Mouse (Mus musculus) gonadal fat pad, adult 2 months (tissue): Measurements from ENCODE around the gene Aoc3. TPM values are rescaled to one million over a fixed set of nuclear protein-coding genes. Genes with fewer than 3 reads are reported as not detected.
"Not testable (repeated sequence)": the region's sequence is repeated elsewhere in the genome, so short reads cannot be mapped to it uniquely, and the experiment has no call there.

Experiments used
- DNase-seq: peaks from one replicate; pipeline ENCODE4 v3.0.0-alpha.2; 2012; ENCODE audit warnings: low read depth
- polyA plus RNA-seq: library from polyadenylated mRNA; depleted of rRNA; stranded (reverse); fragments of >200 nt; gene quantifications from 2 replicates; pipeline ENCODE4 v1.2.3, GENCODE M21; 2012; rRNA removed

Aoc3 gene
- polyA plus RNA-seq, 1 experiment: 337 TPM

GRCm38 (mm10) chr11:101374421-101374938 lies 44.1 kb downstream of the Aoc3 start:
- DNase-seq: no peak

DNA sequence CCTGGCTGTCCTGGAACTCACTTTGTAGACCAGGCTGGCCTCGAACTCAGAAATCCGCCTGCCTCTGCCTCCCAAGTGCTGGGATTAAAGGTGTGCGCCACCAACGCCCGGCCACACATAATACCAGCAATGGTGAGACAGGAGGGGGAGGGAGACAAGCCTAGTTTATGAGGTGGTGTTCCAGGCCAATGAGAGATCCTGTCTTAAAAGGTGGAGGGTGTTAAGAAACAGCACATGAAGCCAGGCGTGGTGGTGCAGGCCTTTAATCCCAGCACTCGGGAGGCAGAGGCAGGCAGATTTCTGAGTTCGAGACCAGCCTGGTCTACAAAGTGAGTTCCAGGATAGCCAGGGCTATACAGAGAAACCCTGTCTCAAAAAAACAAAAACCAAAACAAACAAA lies 47.8 kb downstream of the Aoc3 start:
- DNase-seq: not testable (repeated sequence)

GRCm38 (mm10) chr11:101378926-101379325 lies 48.5 kb downstream of the Aoc3 start:
- DNase-seq: peak; percentile 98

GRCm38 (mm10) chr11:101381817-101382216 lies 51.4 kb downstream of the Aoc3 start:
- DNase-seq: no peak

Other genes starting within 250 kb of the Aoc3 start
- 62.6 and 70.1 TPM in 2 replicates for gene Coasy, start 248.0 kb upstream of the Aoc3 start, polyA plus RNA-seq
- 35.0 and 54.3 TPM in 2 replicates for gene Mlx, start 243.3 kb upstream of the Aoc3 start, polyA plus RNA-seq
- 1.5 and 2.9 TPM in 2 replicates for gene Psmc3ip, start 235.2 kb upstream of the Aoc3 start, polyA plus RNA-seq
- 56.3 and 66.7 TPM in 2 replicates for gene Retreg3, start 210.7 kb upstream of the Aoc3 start, polyA plus RNA-seq
- gene Tubg1, start 210.7 kb upstream of the Aoc3 start, polyA plus RNA-seq: 9.0 and 24.0 TPM in 2 replicates
- gene Tubg2, start 174.7 kb upstream of the Aoc3 start, polyA plus RNA-seq: 3.4 and 3.6 TPM in 2 replicates
- gene Cntnap1, start 160.1 kb upstream of the Aoc3 start, polyA plus RNA-seq: 3.7 and 4.1 TPM in 2 replicates
- 22.7 and 28.6 TPM in 2 replicates for gene Plekhh3, start 159.3 kb upstream of the Aoc3 start, polyA plus RNA-seq
- gene Ccr10, start 155.2 kb upstream of the Aoc3 start, polyA plus RNA-seq: 0.34 and 0.45 TPM in 2 replicates
- gene Ezh1, start 104.1 kb upstream of the Aoc3 start, polyA plus RNA-seq: 39.4 and 46.5 TPM in 2 replicates
- 97.9 and 146 TPM in 2 replicates for gene Ramp2, start 84.6 kb upstream of the Aoc3 start, polyA plus RNA-seq
- 99.1 and 108 TPM in 2 replicates for gene Vps25, start 76.9 kb upstream of the Aoc3 start, polyA plus RNA-seq
- gene Wnk4, start 70.0 kb upstream of the Aoc3 start, polyA plus RNA-seq: 9.5 and 14.6 TPM in 2 replicates
- 0.75 and 0.88 TPM in 2 replicates for gene Cntd1, start 51.6 kb upstream of the Aoc3 start, polyA plus RNA-seq
- gene Coa3, start 51.5 kb upstream of the Aoc3 start, polyA plus RNA-seq: 157 and 167 TPM in 2 replicates
- gene Becn1, start 28.3 kb upstream of the Aoc3 start, polyA plus RNA-seq: 122 and 158 TPM in 2 replicates
- gene Psme3, start 14.4 kb upstream of the Aoc3 start, polyA plus RNA-seq: 51.5 and 57.8 TPM in 2 replicates
- 3.2 and 3.6 TPM in 2 replicates for gene Aoc2, start 5.5 kb upstream of the Aoc3 start, polyA plus RNA-seq
- gene G6pc, start 37.0 kb downstream of the Aoc3 start, polyA plus RNA-seq: 0.32 and 0.80 TPM in 2 replicates
- 30.4 and 33.7 TPM in 2 replicates for gene Aarsd1, start 87.0 kb downstream of the Aoc3 start, polyA plus RNA-seq
- 0.19 and 0.34 TPM in 2 replicates for gene Gm27029, start 94.2 kb downstream of the Aoc3 start, polyA plus RNA-seq
- 25.6 and 26.5 TPM in 2 replicates for gene Rundc1, start 94.5 kb downstream of the Aoc3 start, polyA plus RNA-seq
- gene Ptges3l, start 94.7 kb downstream of the Aoc3 start, polyA plus RNA-seq: 12.3 and 15.3 TPM in 2 replicates
- 406 and 583 TPM in 2 replicates for gene Rpl27, start 111.7 kb downstream of the Aoc3 start, polyA plus RNA-seq
- 45.9 and 61.9 TPM in 2 replicates for gene Ifi35, start 117.8 kb downstream of the Aoc3 start, polyA plus RNA-seq
- gene Rnd2, start 134.4 kb downstream of the Aoc3 start, polyA plus RNA-seq: 16.3 and 21.6 TPM in 2 replicates
- 140 and 168 TPM in 2 replicates for gene Vat1, start 135.6 kb downstream of the Aoc3 start, polyA plus RNA-seq
- 0.39 and 0.46 TPM in 2 replicates for gene Brca1, start 221.3 kb downstream of the Aoc3 start, polyA plus RNA-seq
- gene Nbr1, start 221.5 kb downstream of the Aoc3 start, polyA plus RNA-seq: 96.8 and 109 TPM in 2 replicates